Mouse (Mus musculus) hindbrain, embryonic 11.5 days (tissue): ENCODE measurements around the gene Limch1. TPM values are rescaled to one million over a fixed set of nuclear protein-coding genes. Genes with fewer than 3 reads are reported as not detected.

Source experiments
- ATAC-seq: fragments of 200-750 bp; cut with Nextera tagmentation; 2 replicates; pipeline ENCODE4 v1.8.0; 2017; ENCODE audit warnings: mild to moderate bottlenecking, moderate TSS enrichment, moderate library complexity; ENCODE audit not compliant: low FRiP score
- DNase-seq: peaks from one replicate; pipeline ENCODE4 v3.0.0-alpha.2; 2015; ENCODE audit warnings: low spot score
- H3K27ac ChIP-seq: fragments of 300-500 bp; sonication (generic); 2 replicates; pipeline ENCODE4 v1.5.1; 2014; ENCODE audit warnings: mild to moderate bottlenecking, low read depth, low read length
- H3K27me3 ChIP-seq: fragments of 300-500 bp; sonication (generic); 2 replicates; pipeline ENCODE4 v1.6.1; 2014; ENCODE audit warnings: mild to moderate bottlenecking, low read length, moderate library complexity, mixed read lengths; ENCODE audit not compliant: control insufficient read depth, insufficient read depth
- H3K36me3 ChIP-seq: fragments of 300-500 bp; sonication (generic); 2 replicates; pipeline ENCODE4 v1.6.1; 2014; ENCODE audit warnings: mild to moderate bottlenecking, low read length, moderate library complexity, mixed read lengths; ENCODE audit not compliant: control insufficient read depth, insufficient read depth
- H3K4me1 ChIP-seq: fragments of 300-500 bp; sonication (generic); replicated peaks from 2 replicates; pipeline ENCODE4 v1.6.1; 2014; ENCODE audit warnings: low read length, mixed read lengths; ENCODE audit not compliant: control insufficient read depth, insufficient read depth
- H3K4me2 ChIP-seq: fragments of 300-500 bp; sonication (generic); replicated peaks from 2 replicates; pipeline ENCODE4 v1.6.1; 2014; ENCODE audit warnings: mild to moderate bottlenecking, low read depth, low read length
- H3K4me3 ChIP-seq: fragments of 300-500 bp; sonication (generic); 2 replicates; pipeline ENCODE4 v1.5.1; 2014; ENCODE audit warnings: low read depth, low read length
- H3K9ac ChIP-seq: fragments of 300-500 bp; sonication (generic); 2 replicates; pipeline ENCODE4 v1.6.1; 2014; ENCODE audit warnings: low read depth, low read length
- H3K9me3 ChIP-seq: fragments of 300-500 bp; sonication (generic); 2 replicates; pipeline ENCODE4 v1.6.1; 2016; ENCODE audit warnings: low read length; ENCODE audit not compliant: control insufficient read depth
- WGBS: fragments of 180-500 bp; shearing (Covaris S2); extraction: QIAGEN DNeasy Blood & Tissue Kit; methylation state at CpG from one replicate; pipeline ENCODE4 v1.1.7; 2014; 5-methylcytosine and 5-hydroxymethylcytosine counted together
- polyA plus RNA-seq: library from polyadenylated mRNA; unstranded; fragments of >200 nt; fragmentation: Nextera tagmentation; extraction: Ambion mirVana; gene quantifications from 2 replicates; pipeline ENCODE4 v1.2.1, GENCODE M21; 2014

Limch1 gene
- polyA plus RNA-seq, 1 experiment from 2014 or later, result 81.7 TPM

DNA sequence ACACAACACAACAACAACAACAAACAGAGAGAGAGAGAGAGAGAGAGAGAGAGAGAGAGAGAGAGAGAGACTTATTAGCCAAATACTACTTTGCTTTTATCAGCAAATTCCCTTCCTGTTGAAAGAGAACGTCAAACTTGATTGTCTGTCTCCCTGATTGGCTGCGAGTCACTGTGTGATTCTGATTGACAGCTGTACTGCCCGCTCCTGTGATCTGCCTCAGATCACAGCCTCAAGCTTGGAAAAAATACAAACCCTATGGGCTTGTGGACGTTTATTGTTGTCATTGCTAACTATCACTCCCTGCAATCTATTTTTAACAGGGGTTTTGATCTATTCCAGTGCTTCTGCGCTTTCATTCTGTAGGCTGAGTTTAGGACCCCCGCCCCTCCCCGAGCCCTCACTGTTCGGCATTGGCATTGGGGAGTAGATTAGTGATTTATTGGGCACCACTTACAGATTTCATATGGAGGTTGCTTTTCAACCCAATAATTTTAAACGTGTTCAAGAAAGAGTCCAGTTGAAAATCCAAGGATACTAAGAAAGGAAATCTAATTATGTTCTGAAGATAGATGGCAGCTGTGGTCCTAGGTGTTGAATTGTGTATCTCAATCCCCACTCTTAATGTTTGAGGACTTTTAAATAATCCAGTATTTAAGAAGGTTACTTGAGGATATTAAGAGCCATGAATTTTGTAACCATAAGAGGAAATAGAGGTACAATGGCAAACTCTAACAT lies 39.2 kb downstream of the Limch1 start:
- Histone ChIP-seq H3K9me3 (no peaks in the 10 kb centered on the region), H3K27me3 (no peaks in the 10 kb centered on the region), H3K4me1 (no peaks in the 10 kb centered on the region), H3K27ac (no peak overlapping the region), H3K4me3 (no peak overlapping the region), H3K9ac (no peak overlapping the region), H3K36me3 (no peaks in the 10 kb centered on the region), H3K4me2 (no peak overlapping the region)
- DNase-seq, result no peak
- no peak for ATAC-seq
- WGBS, result 77% methylated on average over 9 of the region's 9 CpGs

DNA sequence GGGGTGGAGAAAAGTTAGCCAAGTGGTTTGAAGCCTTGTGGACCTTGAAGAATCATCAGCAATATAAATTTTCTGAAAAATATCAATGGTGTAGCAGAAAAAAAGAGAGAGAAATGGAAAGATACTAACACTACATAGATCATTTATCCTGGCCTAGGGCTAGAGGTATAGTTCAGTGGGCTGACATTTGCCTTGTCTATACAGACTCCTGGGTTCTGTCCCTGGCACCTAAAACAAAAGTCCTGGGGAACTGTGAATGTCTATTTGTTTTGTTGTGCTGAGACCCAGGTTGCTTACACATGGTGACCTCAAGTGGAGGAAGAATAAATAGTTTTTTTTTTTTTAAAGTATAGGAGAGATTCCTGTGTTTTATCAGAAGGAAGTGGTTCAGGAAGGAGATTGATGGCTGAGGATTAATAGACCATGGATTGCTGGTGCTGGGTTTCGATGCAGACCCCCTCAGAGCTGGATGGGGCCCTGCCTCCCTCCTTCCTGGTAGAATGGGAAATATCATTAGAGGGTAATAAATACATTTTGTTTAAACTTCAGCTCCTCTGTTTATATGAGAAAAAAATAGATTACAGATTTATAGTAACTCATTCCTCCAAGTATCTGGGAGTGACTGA lies 40.5 kb downstream of the Limch1 start:
- WGBS, result 86% methylated on average over 1 of the region's 1 CpGs
- no peaks in the 10 kb centered on the region for H3K4me1 ChIP-seq
- no peaks in the 10 kb centered on the region for H3K27me3 ChIP-seq
- H3K4me2 ChIP-seq, result no peak overlapping the region
- no peak overlapping the region for H3K4me3 ChIP-seq
- H3K9ac ChIP-seq, result no peak overlapping the region
- H3K27ac ChIP-seq, result no peak overlapping the region
- H3K9me3 ChIP-seq, result no peaks in the 10 kb centered on the region
- DNase-seq, result no peak
- no peak for ATAC-seq
- no peaks in the 10 kb centered on the region for H3K36me3 ChIP-seq

DNA sequence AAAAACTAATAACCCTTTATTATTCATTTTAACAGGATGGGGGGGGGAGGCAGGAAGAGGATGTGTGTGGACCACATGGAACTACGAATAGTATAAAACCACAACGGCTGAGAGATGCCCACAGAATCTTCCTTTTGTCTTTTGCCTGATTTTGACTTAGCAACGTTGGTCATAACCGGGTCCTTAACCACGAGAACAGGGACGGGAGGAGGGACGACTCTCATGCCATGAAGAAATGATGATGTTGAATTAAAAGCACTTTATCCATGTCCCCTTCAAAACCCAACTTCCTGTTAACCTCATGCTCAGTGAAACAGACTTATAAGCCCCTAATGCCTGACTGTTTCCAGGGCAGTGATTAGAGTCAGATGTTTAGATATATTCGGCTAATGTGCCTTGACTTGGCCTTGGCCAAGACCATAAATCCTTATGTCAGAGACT lies 41.0 kb downstream of the Limch1 start:
- Histone ChIP-seq H3K9me3 (no peaks in the 10 kb centered on the region), H3K27me3 (no peaks in the 10 kb centered on the region), H3K36me3 (no peaks in the 10 kb centered on the region), H3K9ac (no peak overlapping the region), H3K4me2 (no peak overlapping the region), H3K4me1 (no peaks in the 10 kb centered on the region), H3K27ac (no peak overlapping the region), H3K4me3 (no peak overlapping the region)
- no peak for DNase-seq
- 91% methylated on average over 8 of the region's 8 CpGs for WGBS
- ATAC-seq, result no peak

GRCm38 (mm10) chr5:66789041-66789440 lies 43.4 kb downstream of the Limch1 start:
- DNase-seq, result no peak
- Histone ChIP-seq H3K9me3 (no peaks in the 10 kb centered on the region), H3K4me2 (no peak overlapping the region), H3K4me1 (no peaks in the 10 kb centered on the region), H3K27me3 (no peaks in the 10 kb centered on the region), H3K4me3 (no peak overlapping the region), H3K36me3 (no peaks in the 10 kb centered on the region), H3K9ac (no peak overlapping the region), H3K27ac (no peak overlapping the region)
- WGBS, result 80% methylated on average over 3 of the region's 3 CpGs
- ATAC-seq, result no peak

GRCm38 (mm10) chr5:66791161-66791560 lies 45.5 kb downstream of the Limch1 start:
- H3K27me3 ChIP-seq, result no peaks in the 10 kb centered on the region
- no peak overlapping the region for H3K27ac ChIP-seq
- WGBS, result 88% methylated on average over 6 of the region's 6 CpGs
- no peaks in the 10 kb centered on the region for H3K4me1 ChIP-seq
- H3K36me3 ChIP-seq, result no peaks in the 10 kb centered on the region
- DNase-seq (no peak), ATAC-seq (no peak)
- no peaks in the 10 kb centered on the region for H3K9me3 ChIP-seq
- H3K4me2 ChIP-seq, result no peak overlapping the region
- H3K9ac ChIP-seq, result no peak overlapping the region
- no peak overlapping the region for H3K4me3 ChIP-seq

DNA sequence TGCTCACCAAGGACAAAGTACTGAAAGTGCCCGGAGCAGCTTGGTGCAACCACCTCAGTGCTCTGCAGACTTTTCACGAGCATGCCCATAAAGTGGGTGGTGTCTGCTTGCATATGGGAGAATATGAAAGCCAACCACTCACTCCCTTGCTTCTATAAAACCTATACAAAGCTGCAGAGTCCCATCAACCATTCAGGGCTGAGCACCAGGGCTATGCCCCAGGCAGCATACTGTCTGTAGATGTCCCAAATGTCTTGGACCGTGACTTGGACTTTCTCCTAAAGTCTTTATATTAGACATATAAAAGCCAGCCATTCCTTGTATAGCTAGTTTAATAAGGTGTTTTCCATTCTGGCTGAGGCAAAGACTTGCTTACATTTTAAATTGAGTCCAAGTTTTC lies 47.6 kb downstream of the Limch1 start:
- ATAC-seq (no peak), DNase-seq (no peak)
- no peak overlapping the region for H3K9ac ChIP-seq
- no peak overlapping the region for H3K4me3 ChIP-seq
- 92% methylated on average over 3 of the region's 3 CpGs for WGBS
- no peaks in the 10 kb centered on the region for H3K36me3 ChIP-seq
- no peak overlapping the region for H3K27ac ChIP-seq
- H3K4me2 ChIP-seq, result no peak overlapping the region
- H3K27me3 ChIP-seq, result no peaks in the 10 kb centered on the region
- H3K4me1 ChIP-seq, result no peaks in the 10 kb centered on the region
- no peaks in the 10 kb centered on the region for H3K9me3 ChIP-seq

GRCm38 (mm10) chr5:66797326-66797725 lies 51.7 kb downstream of the Limch1 start:
- ATAC-seq (no peak), DNase-seq (no peak)
- no peak overlapping the region for H3K27ac ChIP-seq
- no peaks in the 10 kb centered on the region for H3K27me3 ChIP-seq
- no peaks in the 10 kb centered on the region for H3K9me3 ChIP-seq
- no peak overlapping the region for H3K9ac ChIP-seq
- WGBS, result 73% methylated on average over 6 of the region's 6 CpGs
- no peak overlapping the region for H3K4me2 ChIP-seq
- H3K4me1 ChIP-seq, result peaks cover 4% of the 10 kb centered on the region; the same call in 1 of the 2 replicates
- H3K36me3 ChIP-seq, result no peaks in the 10 kb centered on the region
- no peak overlapping the region for H3K4me3 ChIP-seq

DNA sequence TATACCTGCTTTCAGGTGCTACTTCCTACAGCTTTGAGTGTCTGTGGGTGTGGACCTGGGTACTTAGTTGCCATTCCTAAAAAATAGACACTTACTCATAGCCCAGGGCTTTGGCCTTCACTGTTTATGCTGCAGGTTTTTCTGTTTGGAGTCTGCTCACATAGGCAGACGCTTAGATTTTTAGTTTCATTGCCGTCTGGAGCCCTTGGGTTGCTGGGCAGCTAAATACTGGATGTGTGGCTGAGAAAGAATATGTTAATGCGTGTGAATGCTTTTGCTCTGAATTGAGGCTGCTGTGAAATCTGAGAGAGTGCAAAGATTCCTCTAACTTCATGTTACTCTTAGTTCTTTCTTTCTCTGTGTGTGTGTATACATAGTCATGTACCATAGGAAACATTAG lies 52.5 kb downstream of the Limch1 start:
- Histone ChIP-seq H3K9ac (no peak overlapping the region), H3K9me3 (no peaks in the 10 kb centered on the region), H3K27ac (no peak overlapping the region), H3K4me1 (peaks cover 4% of the 10 kb centered on the region; the same call in 1 of the 2 replicates), H3K27me3 (no peaks in the 10 kb centered on the region), H3K4me3 (no peak overlapping the region), H3K36me3 (no peaks in the 10 kb centered on the region), H3K4me2 (no peak overlapping the region)
- 54% methylated on average over 3 of the region's 3 CpGs for WGBS
- ATAC-seq, result no peak
- DNase-seq, result no peak

DNA sequence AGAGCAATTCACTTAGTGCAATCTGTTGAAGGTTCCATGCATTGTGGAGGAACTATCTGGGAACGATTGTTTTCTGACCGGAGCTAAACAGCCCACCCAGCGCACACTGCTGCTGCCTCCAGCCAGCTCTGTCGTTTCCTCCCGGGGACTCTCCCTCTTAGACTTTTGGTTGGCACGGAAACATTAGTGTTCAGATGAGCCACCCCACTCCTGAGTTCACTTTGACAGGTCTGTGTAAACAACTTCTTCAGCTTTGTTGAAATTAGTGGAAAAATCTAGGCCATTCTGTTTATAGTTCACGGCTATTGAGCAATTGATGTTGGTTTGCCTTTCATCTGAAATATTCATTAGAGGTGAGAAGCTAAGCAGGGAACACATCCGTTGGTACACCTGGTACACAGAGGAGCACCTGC lies 53.0 kb downstream of the Limch1 start:
- H3K9me3 ChIP-seq, result no peaks in the 10 kb centered on the region
- no peak overlapping the region for H3K9ac ChIP-seq
- H3K27me3 ChIP-seq, result no peaks in the 10 kb centered on the region
- H3K27ac ChIP-seq, result no peak overlapping the region
- H3K4me2 ChIP-seq, result no peak overlapping the region
- H3K4me3 ChIP-seq, result no peak overlapping the region
- ATAC-seq (peak; percentile 43; the same call in 1 of the 2 replicates), DNase-seq (peak; percentile 27)
- H3K4me1 ChIP-seq, result peaks cover 4% of the 10 kb centered on the region; the same call in 1 of the 2 replicates
- 31% methylated on average over 8 of the region's 8 CpGs for WGBS
- H3K36me3 ChIP-seq, result no peaks in the 10 kb centered on the region
